Mouse (Mus musculus): Measurements from ENCODE around the gene Crlf1. TPM values are rescaled to one million over a fixed set of nuclear protein-coding genes. Genes with fewer than 3 reads are reported as not detected.
A peak's percentile ranks its signal among the peaks of the same experiment; 100 is the strongest.

Gene Crlf1
- polyA plus RNA-seq, 1 experiment from 2014 or later = 3.8 TPM

- no peaks in the 10 kb centered on the region for H3K36me3 ChIP-seq
- no peak overlapping the region for H3K4me2 ChIP-seq
- peak overlapping the region; percentile 18; the same call in 1 of the 2 replicates for H3K9ac ChIP-seq
- H3K4me3 ChIP-seq = no peak overlapping the region
- peaks cover 30% of the 10 kb centered on the region for H3K4me1 ChIP-seq (replicated peaks)
- H3K9me3 ChIP-seq (replicated peaks) = no peaks in the 10 kb centered on the region
- no peaks in the 10 kb centered on the region for H3K27me3 ChIP-seq
- WGBS = 75% methylated on average over 5 of the region's 5 CpGs
- ATAC-seq (replicated peaks; ENCODE audit: insufficient number of reproducible peaks, insufficient read depth, low FRiP score, low read depth) = no peak
- peak overlapping the region; percentile 13; the same call in 1 of the 2 replicates for H3K27ac ChIP-seq
Observed at GRCm38 (mm10) chr8:70460199-70460598, 32.8 kb upstream of the Crlf1 start.

- Histone ChIP-seq H3K27me3 (no peaks in the 10 kb centered on the region), H3K4me2 (no peak overlapping the region), H3K36me3 (no peaks in the 10 kb centered on the region), H3K4me3 (no peak overlapping the region), H3K4me1 (replicated peaks) (peaks cover 30% of the 10 kb centered on the region), H3K27ac (peak overlapping the region; percentile 13; the same call in 1 of the 2 replicates), H3K9me3 (replicated peaks) (no peaks in the 10 kb centered on the region), H3K9ac (peak overlapping the region; percentile 18; the same call in 1 of the 2 replicates)
- WGBS = 52% methylated on average over 9 of the region's 9 CpGs
- peak; percentile 20; the same call in 1 of the 2 replicates for ATAC-seq (replicated peaks; ENCODE audit: insufficient number of reproducible peaks, insufficient read depth, low FRiP score, low read depth)
Observed at GRCm38 (mm10) chr8:70460606-70461005, 32.4 kb upstream of the Crlf1 start.

- H3K27ac ChIP-seq = no peak overlapping the region
- 0 out of 2 replicates have a peak, but pooled peaks have one; percentile 7 for ATAC-seq (replicated peaks; ENCODE audit: insufficient number of reproducible peaks, insufficient read depth, low FRiP score, low read depth)
- no peak overlapping the region for H3K4me2 ChIP-seq
- H3K36me3 ChIP-seq = no peaks in the 10 kb centered on the region
- H3K4me3 ChIP-seq = no peak overlapping the region
- WGBS = 76% methylated on average over 16 of the region's 16 CpGs
- peaks cover 39% of the 10 kb centered on the region for H3K4me1 ChIP-seq (replicated peaks)
- no peaks in the 10 kb centered on the region for H3K9me3 ChIP-seq (replicated peaks)
- H3K27me3 ChIP-seq = no peaks in the 10 kb centered on the region
- H3K9ac ChIP-seq = no peak overlapping the region
Observed at GRCm38 (mm10) chr8:70461765-70462515, 31.0 kb upstream of the Crlf1 start.

GRCm38 (mm10) chr8:70462516-70462813 lies 30.5 kb upstream of the Crlf1 start:
- Histone ChIP-seq H3K27me3 (no peaks in the 10 kb centered on the region), H3K4me2 (no peak overlapping the region), H3K27ac (no peak overlapping the region), H3K4me3 (no peak overlapping the region), H3K9ac (no peak overlapping the region), H3K9me3 (replicated peaks) (no peaks in the 10 kb centered on the region), H3K36me3 (no peaks in the 10 kb centered on the region), H3K4me1 (replicated peaks) (peaks cover 44% of the 10 kb centered on the region)
- no peak for ATAC-seq (replicated peaks; ENCODE audit: insufficient number of reproducible peaks, insufficient read depth, low FRiP score, low read depth)
- 87% methylated on average over 8 of the region's 8 CpGs for WGBS

- no peaks in the 10 kb centered on the region for H3K36me3 ChIP-seq
- H3K9me3 ChIP-seq (replicated peaks) = no peaks in the 10 kb centered on the region
- no peak overlapping the region for H3K9ac ChIP-seq
- no peaks in the 10 kb centered on the region for H3K27me3 ChIP-seq
- no peak overlapping the region for H3K4me2 ChIP-seq
- ATAC-seq (replicated peaks; ENCODE audit: insufficient number of reproducible peaks, insufficient read depth, low FRiP score, low read depth) = no peak
- no peak overlapping the region for H3K4me3 ChIP-seq
- WGBS = 70% methylated on average over 4 of the region's 4 CpGs
- no peak overlapping the region for H3K27ac ChIP-seq
- H3K4me1 ChIP-seq (replicated peaks) = peaks cover 52% of the 10 kb centered on the region
Observed at GRCm38 (mm10) chr8:70463306-70463705, 29.7 kb upstream of the Crlf1 start.

GRCm38 (mm10) chr8:70464162-70464561 lies 28.8 kb upstream of the Crlf1 start:
- Histone ChIP-seq H3K4me3 (no peak overlapping the region), H3K27me3 (no peaks in the 10 kb centered on the region), H3K36me3 (no peaks in the 10 kb centered on the region), H3K27ac (no peak overlapping the region), H3K9me3 (replicated peaks) (no peaks in the 10 kb centered on the region), H3K4me1 (replicated peaks) (peaks cover 61% of the 10 kb centered on the region), H3K9ac (no peak overlapping the region), H3K4me2 (no peak overlapping the region)
- 89% methylated on average over 6 of the region's 6 CpGs for WGBS
- no peak for ATAC-seq (replicated peaks; ENCODE audit: insufficient number of reproducible peaks, insufficient read depth, low FRiP score, low read depth)

GRCm38 (mm10) chr8:70465701-70466100 lies 27.3 kb upstream of the Crlf1 start:
- WGBS = 96% methylated on average over 4 of the region's 4 CpGs
- no peaks in the 10 kb centered on the region for H3K9me3 ChIP-seq (replicated peaks)
- peaks cover 63% of the 10 kb centered on the region for H3K4me1 ChIP-seq (replicated peaks)
- H3K27ac ChIP-seq = no peak overlapping the region
- no peak for ATAC-seq (replicated peaks; ENCODE audit: insufficient number of reproducible peaks, insufficient read depth, low FRiP score, low read depth)
- no peak overlapping the region for H3K4me3 ChIP-seq
- H3K4me2 ChIP-seq = no peak overlapping the region
- H3K9ac ChIP-seq = no peak overlapping the region
- no peaks in the 10 kb centered on the region for H3K27me3 ChIP-seq
- H3K36me3 ChIP-seq = no peaks in the 10 kb centered on the region

- Histone ChIP-seq H3K27ac (no peak overlapping the region), H3K4me2 (no peak overlapping the region)
Observed at GRCm38 (mm10) chr8:70466305-70466704, 26.7 kb upstream of the Crlf1 start.

GRCm38 (mm10) chr8:70466771-70467170 lies 26.2 kb upstream of the Crlf1 start:
- Histone ChIP-seq H3K4me1 (replicated peaks) (peaks cover 53% of the 10 kb centered on the region), H3K4me2 (0 out of 2 replicates have a peak overlapping the region, but pooled peaks have one; percentile 11), H3K9ac (no peak overlapping the region; the same call in 1 of the 2 replicates), H3K9me3 (replicated peaks) (no peaks in the 10 kb centered on the region), H3K27me3 (no peaks in the 10 kb centered on the region), H3K27ac (no peak overlapping the region), H3K36me3 (no peaks in the 10 kb centered on the region), H3K4me3 (no peak overlapping the region)
- ATAC-seq (replicated peaks; ENCODE audit: insufficient number of reproducible peaks, insufficient read depth, low FRiP score, low read depth) = no peak
- 48% methylated on average over 11 of the region's 11 CpGs for WGBS

More at GRCm38 (mm10) chr8:70466305-70466704, 26.7 kb upstream of the Crlf1 start:
- Histone ChIP-seq H3K36me3 (no peaks in the 10 kb centered on the region), H3K9me3 (replicated peaks) (no peaks in the 10 kb centered on the region), H3K4me1 (replicated peaks) (peaks cover 57% of the 10 kb centered on the region), H3K9ac (no peak overlapping the region), H3K27me3 (no peaks in the 10 kb centered on the region), H3K4me3 (no peak overlapping the region)
- 85% methylated on average over 4 of the region's 4 CpGs for WGBS
- ATAC-seq (replicated peaks; ENCODE audit: insufficient number of reproducible peaks, insufficient read depth, low FRiP score, low read depth) = no peak

GRCm38 (mm10) chr8:70467229-70467725 lies 25.7 kb upstream of the Crlf1 start:
- Histone ChIP-seq H3K9me3 (replicated peaks) (no peaks in the 10 kb centered on the region), H3K9ac (no peak overlapping the region; the same call in 1 of the 2 replicates), H3K27ac (no peak overlapping the region), H3K36me3 (no peaks in the 10 kb centered on the region), H3K4me3 (no peak overlapping the region), H3K4me1 (replicated peaks) (peaks cover 48% of the 10 kb centered on the region), H3K27me3 (no peaks in the 10 kb centered on the region), H3K4me2 (0 out of 2 replicates have a peak overlapping the region, but pooled peaks have one; percentile 11)
- ATAC-seq (replicated peaks; ENCODE audit: insufficient number of reproducible peaks, insufficient read depth, low FRiP score, low read depth) = no peak
- WGBS = 67% methylated on average over 5 of the region's 5 CpGs

GRCm38 (mm10) chr8:70467907-70468306 lies 25.1 kb upstream of the Crlf1 start:
- 33% methylated on average over 1 of the region's 1 CpGs for WGBS
- no peak for ATAC-seq (replicated peaks; ENCODE audit: insufficient number of reproducible peaks, insufficient read depth, low FRiP score, low read depth)
- Histone ChIP-seq H3K4me2 (no peak overlapping the region), H3K36me3 (no peaks in the 10 kb centered on the region), H3K9ac (no peak overlapping the region), H3K4me3 (no peak overlapping the region), H3K27me3 (no peaks in the 10 kb centered on the region), H3K27ac (no peak overlapping the region), H3K4me1 (replicated peaks) (peaks cover 48% of the 10 kb centered on the region), H3K9me3 (replicated peaks) (no peaks in the 10 kb centered on the region)

GRCm38 (mm10) chr8:70468733-70469132 lies 24.2 kb upstream of the Crlf1 start:
- WGBS = 85% methylated on average over 4 of the region's 4 CpGs
- H3K36me3 ChIP-seq = no peaks in the 10 kb centered on the region
- H3K4me3 ChIP-seq = no peak overlapping the region
- no peak overlapping the region for H3K27ac ChIP-seq
- H3K9me3 ChIP-seq (replicated peaks) = no peaks in the 10 kb centered on the region
- ATAC-seq (replicated peaks; ENCODE audit: insufficient number of reproducible peaks, insufficient read depth, low FRiP score, low read depth) = no peak
- H3K9ac ChIP-seq = no peak overlapping the region
- no peaks in the 10 kb centered on the region for H3K27me3 ChIP-seq
- peaks cover 46% of the 10 kb centered on the region for H3K4me1 ChIP-seq (replicated peaks)
- no peak overlapping the region for H3K4me2 ChIP-seq

Data from heart, embryonic 15.5 days (tissue).